Mouse (Mus musculus) lung, adult 2 months (tissue): ENCODE measurements around the gene Acp2.

Experiments used
- CTCF ChIP-seq: fragments of 200-500 bp; IDR thresholded peaks from 2 replicates; pipeline ENCODE4 v1.5.1; 2011; ENCODE audit warnings: mild to moderate bottlenecking, low read length, control low read depth; ENCODE audit not compliant: insufficient read depth
- POLR2A ChIP-seq: fragments of 200-500 bp; IDR thresholded peaks from 2 replicates; pipeline ENCODE4 v1.6.1; 2011; ENCODE audit warnings: low read depth, mild to moderate bottlenecking, control low read depth, low read length, borderline replicate concordance; ENCODE audit errors: extremely low read depth

DNA sequence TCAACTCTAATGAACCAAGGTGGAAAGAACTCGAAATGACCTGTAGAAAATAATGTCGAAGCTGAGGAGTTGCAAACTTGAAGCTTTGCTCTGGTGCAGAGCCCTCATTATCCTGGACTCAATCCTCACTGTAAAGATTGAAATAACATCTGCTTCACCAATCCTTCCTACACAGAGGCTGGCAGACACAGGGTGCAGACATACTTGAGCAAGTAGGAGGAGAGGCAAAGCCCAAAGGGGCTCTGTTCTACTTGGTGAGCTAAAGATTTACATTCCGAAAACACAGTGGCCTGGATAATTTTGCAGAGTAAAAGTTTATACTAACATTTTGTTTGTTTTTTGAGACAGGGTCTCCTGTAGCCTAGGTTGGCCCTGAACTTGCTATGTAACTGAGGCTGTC is 3.8 kb upstream of the Acp2 start:
- TF ChIP-seq POLR2A (no peak), CTCF (no peak)
